Mouse (Mus musculus): ENCODE measurements around the gene Ttc23.

DNA sequence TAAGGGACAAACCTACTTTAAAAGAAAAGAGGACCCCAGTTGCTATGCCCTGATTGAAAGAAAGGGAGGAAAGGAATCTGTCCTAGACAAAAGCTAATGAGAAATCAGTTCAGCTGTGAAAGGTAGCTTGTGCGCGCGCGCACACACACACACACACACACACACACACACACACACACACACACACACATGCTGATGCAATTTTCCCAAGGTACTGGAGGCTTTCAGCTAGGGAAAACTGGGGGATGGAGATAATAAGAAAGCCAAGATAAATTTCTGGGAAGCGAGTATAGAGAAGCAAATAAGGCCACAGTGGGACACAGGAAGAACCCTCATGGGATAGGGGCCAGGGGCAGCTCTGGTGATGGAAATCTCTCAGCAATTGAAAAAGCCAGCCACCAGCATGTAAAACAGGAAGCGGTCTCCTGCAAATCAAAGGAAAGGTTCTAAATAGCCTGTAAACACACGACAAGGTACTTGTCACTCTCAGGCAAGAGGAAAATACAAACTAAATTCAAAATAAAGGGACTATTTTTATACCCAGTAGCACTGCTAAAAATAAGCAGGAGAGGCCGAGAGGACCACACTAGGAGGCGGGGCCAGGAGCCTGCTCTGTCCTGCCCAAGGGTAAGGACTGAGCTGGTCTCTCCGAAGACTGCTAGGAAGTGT is 33.3 kb upstream of the Ttc23 start:
- TF ChIP-seq CTCF (IDR thresholded peaks at IDR 0.05; ENCODE audit: borderline replicate concordance, insufficient read depth, low read depth, low read length): no peak
- TF ChIP-seq POLR2A (IDR thresholded peaks at IDR 0.05; ENCODE audit: borderline replicate concordance, insufficient read depth, low read length): no peak
